Mouse (Mus musculus) liver, adult 2 months (tissue): Measurements from ENCODE around the gene Gpr162.

Experiments used
- CTCF ChIP-seq: fragments of 200-500 bp; IDR thresholded peaks from 2 replicates; pipeline ENCODE4 v1.5.1; 2011; ENCODE audit warnings: low read depth, low read length, control low read depth
- POLR2A ChIP-seq: fragments of 200-500 bp; IDR thresholded peaks from 2 replicates; pipeline ENCODE4 v1.6.1; 2011; ENCODE audit warnings: low read length, control low read depth; ENCODE audit not compliant: insufficient read depth; ENCODE audit errors: extremely low read depth

DNA sequence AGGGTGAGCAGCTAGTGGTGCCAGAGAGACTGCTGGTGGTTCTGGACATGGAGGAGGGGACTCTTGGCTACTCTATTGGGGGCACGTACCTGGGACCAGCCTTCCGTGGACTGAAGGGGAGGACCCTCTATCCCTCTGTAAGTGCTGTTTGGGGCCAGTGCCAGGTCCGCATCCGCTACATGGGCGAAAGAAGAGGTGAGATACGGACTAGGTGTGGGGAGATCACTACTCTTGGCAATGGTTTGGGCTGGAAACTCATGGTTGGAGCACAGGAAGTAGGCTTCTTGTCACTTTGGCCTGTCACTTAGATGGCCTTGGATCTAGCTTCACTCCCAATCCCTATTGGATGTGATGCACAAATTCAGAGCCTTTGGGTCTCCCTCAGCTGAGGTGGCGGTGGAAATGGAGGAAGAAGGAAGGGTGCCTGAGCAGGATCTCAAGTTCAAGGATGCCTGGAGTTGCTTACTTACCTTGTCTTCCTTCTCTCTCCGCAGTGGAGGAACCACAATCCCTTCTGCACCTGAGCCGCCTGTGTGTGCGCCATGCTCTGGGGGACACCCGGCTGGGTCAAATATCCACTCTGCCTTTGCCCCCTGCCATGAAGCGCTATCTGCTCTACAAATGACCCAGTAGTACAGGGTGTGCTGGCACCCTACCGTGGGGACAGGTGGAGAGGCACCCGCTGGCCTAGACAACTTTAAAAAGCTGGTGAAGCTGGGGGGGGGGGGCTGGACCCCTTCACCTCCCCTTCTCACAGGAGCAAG lies 53.8 kb downstream of the Gpr162 start:
- TF ChIP-seq CTCF, result no peak
- TF ChIP-seq POLR2A, result no peak
